Mouse (Mus musculus) embryonic stem cell, embryonic (primary cell): Measurements from ENCODE around the gene Osbpl11.
"Not testable (repeated sequence)": the region's sequence is repeated elsewhere in the genome, so short reads cannot be mapped to it uniquely, and the experiment has no call there.

Experiments
- CTCF ChIA-PET, 4 experiments: fragments of 300-600 bp in 2 of 4; fragments of 350-600 bp in 2 of 4; sonication (Branson Sonifier 250); formaldehyde crosslinking; loops; one replicate each; lab custom pipeline; 2022; ENCODE audit warnings: inconsistent platforms in 2 of 4; lab: Charles Lee
- POLR2A ChIA-PET, 4 experiments: fragments of 300-600 bp in 2 of 4; fragments of 350-600 bp in 2 of 4; sonication (Branson Sonifier 250); formaldehyde crosslinking; loops; one replicate each; lab custom pipeline; 2022; ENCODE audit warnings: antibody characterized with exemption in 4 of 4, inconsistent platforms in 1 of 4; lab: Charles Lee

Osbpl11 gene

DNA sequence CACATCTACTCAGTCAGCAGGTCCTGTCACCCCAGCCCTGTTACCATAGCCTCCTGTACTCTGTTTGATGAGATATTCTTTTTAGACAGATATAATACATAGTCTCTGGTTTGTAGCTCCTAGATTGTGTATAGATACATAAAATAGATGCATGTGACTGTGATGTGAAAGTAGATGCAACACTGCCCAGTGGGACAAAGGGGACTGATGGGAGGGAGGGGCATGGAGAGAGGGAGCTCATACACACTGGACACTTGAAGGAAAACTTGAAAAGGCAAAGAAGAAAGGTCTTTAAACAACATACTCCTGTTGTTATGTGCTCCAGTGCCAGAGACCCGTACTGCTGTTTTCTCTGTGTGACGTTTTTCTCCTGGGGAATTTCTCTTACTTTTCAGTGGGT is 7.4 kb downstream of the Osbpl11 start:
- POLR2A ChIA-PET = interaction anchor here in 2 of 4 experiments (0.6 to 2.0 kb wide), 2 partner anchors 14 to 187 kb away, joined by 3 to 7 read pairs; no protein-coding TSS in a partner anchor
- CTCF ChIA-PET = no interaction called here

DNA sequence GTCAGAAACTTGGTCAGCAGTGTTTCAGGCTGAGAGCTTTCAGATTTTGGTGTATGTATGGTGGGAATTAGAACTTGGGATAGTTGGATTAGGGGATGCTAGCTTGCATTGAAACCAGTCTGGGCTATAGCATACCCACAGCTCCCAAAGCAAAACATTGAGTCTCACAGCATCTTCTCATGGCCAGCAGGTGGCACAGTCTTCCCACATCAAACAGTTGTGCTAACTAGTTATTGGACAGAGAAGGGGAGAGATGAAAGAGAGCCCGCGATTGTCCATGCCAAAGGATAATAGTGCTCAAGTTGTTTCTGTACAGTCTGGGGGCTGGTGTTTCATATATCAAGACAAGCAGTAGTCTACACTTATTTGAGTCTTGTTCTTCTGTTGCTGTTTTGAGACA is 8.8 kb downstream of the Osbpl11 start:
- POLR2A ChIA-PET = interaction anchor here in 2 of 4 experiments (0.7 to 4.1 kb wide), 3 partner anchors 9 to 511 kb away, joined by 3 to 25 read pairs (median 7); partner anchors contain the start of gene Osbpl11 (in 2 of the 2)

GRCm38 (mm10) chr16:33195686-33196313 is 10.9 kb downstream of the Osbpl11 start:
- ChIA-PET POLR2A (interaction anchor here (0.6 to 4.1 kb wide), 12 partner anchors 11 to 140 kb away, joined by 3 to 25 read pairs (median 3); partner anchors contain the start of genes Osbpl11 (in 3 of the 4), Iqcg (in 1 of the 4), Lmln (in 1 of the 4) and Rpl35a (in 1 of the 4)), CTCF (interaction anchor here (0.6 to 1.2 kb wide), 10 partner anchors 11 to 544 kb away, joined by 3 to 7 read pairs (median 3); partner anchors contain the start of genes Osbpl11 (in 1 of the 4) and Snx4 (in 1 of the 4))

More for the DNA sequence above, 8.8 kb downstream of the Osbpl11 start:
- CTCF ChIA-PET = interaction anchor here in 3 of 4 experiments (0.5 to 1.3 kb wide), 29 partner anchors 8 to 627 kb away, joined by 3 to 12 read pairs (median 3); partner anchors contain the start of gene Osbpl11 (in 3 of the 3)

GRCm38 (mm10) chr16:33196578-33196977 is 11.7 kb downstream of the Osbpl11 start:
- ChIA-PET POLR2A (interaction anchor here in 2 of 4 experiments (0.9 to 4.1 kb wide), 7 partner anchors 11 to 140 kb away, joined by 3 to 25 read pairs (median 4); partner anchors contain the start of genes Iqcg (in 1 of the 2), Lmln (in 1 of the 2), Osbpl11 (in 1 of the 2) and Rpl35a (in 1 of the 2)), CTCF (interaction anchor here (0.6 to 1.2 kb wide), 7 partner anchors 14 to 543 kb away, joined by 3 to 7 read pairs (median 3); partner anchors contain the start of gene Snx4 (in 1 of the 4))

- ChIA-PET POLR2A (interaction anchor here in 1 of 4 experiments (0.7 kb wide), 1 partner anchor 515 kb away, joined by 3 read pairs; no protein-coding TSS in a partner anchor), CTCF (interaction anchor here in 2 of 4 experiments (0.5 to 1.3 kb wide), 2 partner anchors 10 to 620 kb away, joined by 5 to 7 read pairs; no protein-coding TSS in a partner anchor)
These were observed 15.7 kb downstream of the Osbpl11 start for GRCm38 (mm10) chr16:33200589-33200988.

GRCm38 (mm10) chr16:33210812-33211211 is 25.9 kb downstream of the Osbpl11 start:
- POLR2A ChIA-PET = interaction anchor here (0.6 to 1.2 kb wide), 7 partner anchors 10 to 899 kb away, joined by 3 to 6 read pairs (median 3); no protein-coding TSS in a partner anchor
- CTCF ChIA-PET = interaction anchor here (0.5 to 1.2 kb wide), 14 partner anchors 11 to 385 kb away, joined by 3 to 11 read pairs (median 3); no protein-coding TSS in a partner anchor

DNA sequence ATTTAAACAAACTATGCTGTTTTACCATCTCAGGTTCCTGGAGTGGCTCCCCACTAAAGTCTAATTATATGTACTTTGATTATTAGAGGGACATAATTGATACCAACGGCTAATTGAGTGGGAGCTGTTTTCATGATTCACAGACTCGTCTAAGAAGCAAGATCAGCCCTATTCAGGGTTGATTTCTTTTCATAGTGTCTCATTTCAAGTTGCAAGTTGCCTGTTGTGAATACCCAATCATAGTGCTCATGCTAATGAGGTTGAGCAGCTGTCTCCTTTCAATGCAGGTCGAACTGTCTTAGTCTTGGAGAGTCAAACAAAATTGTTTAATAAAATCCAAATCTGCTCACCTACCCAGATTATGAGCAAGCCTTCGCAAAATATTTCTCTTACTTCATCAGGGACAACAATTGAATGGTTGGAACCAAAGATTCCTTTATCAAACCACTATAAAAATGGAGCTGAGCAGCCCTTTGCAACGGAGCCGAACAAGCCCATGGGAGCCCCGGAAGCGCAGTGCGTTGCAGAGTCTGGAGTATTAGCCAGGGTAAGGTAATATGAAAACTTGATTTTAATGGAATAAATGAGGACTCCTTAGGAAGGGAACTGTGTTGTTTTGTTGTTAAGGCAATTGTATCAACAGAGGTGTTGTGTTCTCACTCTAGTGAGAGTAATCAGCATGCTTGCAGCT is 31.6 kb downstream of the Osbpl11 start:
- ChIA-PET POLR2A (interaction anchor here in 1 of 4 experiments (0.8 kb wide), 1 partner anchor 34 kb away, joined by 3 read pairs; the partner anchor contains the start of gene Snx4), CTCF (interaction anchor here in 1 of 4 experiments (0.5 kb wide), 1 partner anchor 65 kb away, joined by 3 read pairs; no protein-coding TSS in a partner anchor)

DNA sequence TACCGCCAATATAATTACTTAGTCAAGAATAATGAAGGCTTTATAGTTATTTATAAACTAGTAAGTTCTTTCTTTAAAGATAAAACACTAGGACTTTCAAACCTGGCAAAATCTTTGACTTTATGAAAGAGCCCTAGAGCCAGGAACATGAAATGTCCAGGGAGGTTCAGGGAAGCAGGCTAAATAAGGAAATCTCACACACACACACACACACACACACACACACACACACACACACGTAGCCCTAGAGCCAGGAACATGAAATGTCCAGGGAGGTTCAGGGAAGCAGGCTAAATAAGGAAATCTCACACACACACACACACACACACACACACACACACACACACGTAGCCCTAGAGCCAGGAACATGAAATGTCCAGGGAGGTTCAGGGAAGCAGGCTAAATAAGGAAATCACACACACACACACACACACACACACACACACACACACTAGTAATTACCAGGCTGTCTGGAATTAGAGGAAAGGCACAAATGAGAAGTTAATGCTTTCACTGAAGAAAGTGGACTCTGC is 32.7 kb downstream of the Osbpl11 start:
- POLR2A ChIA-PET = interaction anchor here in 1 of 4 experiments (0.6 kb wide), 1 partner anchor 943 kb away, joined by 4 read pairs; no protein-coding TSS in a partner anchor
- CTCF ChIA-PET = not testable (repeated sequence)

GRCm38 (mm10) chr16:33222482-33222881 is 37.6 kb downstream of the Osbpl11 start:
- POLR2A ChIA-PET = interaction anchor here in 2 of 4 experiments (0.8 to 1.4 kb wide), 5 partner anchors 8 to 22 kb away, joined by 3 to 4 read pairs (median 3); no protein-coding TSS in a partner anchor
- CTCF ChIA-PET = interaction anchor here in 1 of 4 experiments (0.6 kb wide), 1 partner anchor 26 kb away, joined by 3 read pairs; no protein-coding TSS in a partner anchor

- ChIA-PET POLR2A (no interaction called here), CTCF (interaction anchor here in 2 of 4 experiments (0.6 to 1.4 kb wide), 2 partner anchors 14 to 336 kb away, joined by 3 to 5 read pairs; no protein-coding TSS in a partner anchor)
These were observed 39.5 kb downstream of the Osbpl11 start for GRCm38 (mm10) chr16:33224381-33224780.

- ChIA-PET POLR2A (interaction anchor here in 2 of 4 experiments (1.1 to 2.3 kb wide), 5 partner anchors 8 to 20 kb away, joined by 3 to 8 read pairs (median 3); no protein-coding TSS in a partner anchor), CTCF (no interaction called here)
These were observed 49.3 kb downstream of the Osbpl11 start for GRCm38 (mm10) chr16:33234128-33234527.

DNA sequence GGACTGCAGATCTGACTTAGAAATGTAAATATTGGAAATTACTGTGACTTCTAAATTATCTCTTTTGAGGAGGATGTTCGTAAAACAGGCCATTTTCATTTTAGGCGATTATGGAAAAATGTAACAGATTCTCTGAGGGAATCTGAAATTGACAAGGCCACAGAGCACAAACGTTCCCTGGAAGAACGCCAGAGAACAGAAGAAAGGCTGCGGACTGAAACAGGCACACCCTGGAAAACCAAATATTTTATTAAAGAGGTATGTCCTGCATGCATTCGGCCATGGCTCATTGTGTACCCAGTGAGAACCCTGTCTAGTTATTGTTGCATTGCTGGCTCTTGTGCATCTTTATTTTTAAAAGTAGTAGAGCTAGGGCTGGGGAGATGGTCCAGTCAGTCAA is 51.3 kb downstream of the Osbpl11 start:
- ChIA-PET CTCF (no interaction called here), POLR2A (interaction anchor here in 1 of 4 experiments (0.6 kb wide), 1 partner anchor 806 kb away, joined by 8 read pairs; the partner anchor contains the start of gene Pcyt1a)

- CTCF ChIA-PET = no interaction called here
- POLR2A ChIA-PET = interaction anchor here in 1 of 4 experiments (1.1 to 1.8 kb wide), 2 partner anchors 11 to 17 kb away, joined by 3 to 6 read pairs; no protein-coding TSS in a partner anchor
These were observed 54.4 kb downstream of the Osbpl11 start for GRCm38 (mm10) chr16:33239305-33239704.

DNA sequence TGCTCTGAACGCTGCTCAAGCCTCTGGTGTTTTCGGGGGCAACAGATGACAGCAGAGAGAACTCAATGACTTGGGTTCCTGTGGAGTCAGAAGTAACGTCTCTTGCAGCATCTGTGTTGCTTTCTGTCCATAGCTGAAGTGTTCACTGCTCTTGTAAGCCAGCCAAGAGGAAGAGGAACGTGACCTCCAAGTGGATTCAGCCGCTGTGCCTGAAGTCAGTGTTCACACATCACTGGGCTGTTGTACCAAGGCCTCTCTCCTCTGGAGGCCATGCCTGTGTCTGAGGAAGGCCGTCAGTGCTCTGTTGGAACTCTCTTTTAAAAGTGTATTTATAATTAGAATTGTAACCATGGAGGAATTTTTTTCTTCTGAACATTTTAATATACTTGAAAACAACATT is 57.2 kb downstream of the Osbpl11 start:
- CTCF ChIA-PET = no interaction called here
- POLR2A ChIA-PET = interaction anchor here in 2 of 4 experiments (0.6 to 1.5 kb wide), 3 partner anchors 9 to 680 kb away, joined by 3 to 7 read pairs (median 3); partner anchors contain the start of genes Osbpl11 (in 1 of the 2) and Snx4 (in 1 of the 2)

- POLR2A ChIA-PET = interaction anchor here in 3 of 4 experiments (0.5 to 2.1 kb wide), 9 partner anchors 12 to 68 kb away, joined by 3 to 10 read pairs (median 3); partner anchors contain the start of gene Osbpl11 (in 1 of the 3)
- CTCF ChIA-PET = interaction anchor here in 3 of 4 experiments (0.5 to 1.6 kb wide), 8 partner anchors 9 to 705 kb away, joined by 3 to 8 read pairs (median 3); no protein-coding TSS in a partner anchor
These were observed 59.3 kb downstream of the Osbpl11 start for GRCm38 (mm10) chr16:33244136-33244691.

GRCm38 (mm10) chr16:33244933-33245470 is 60.1 kb downstream of the Osbpl11 start:
- CTCF ChIA-PET = interaction anchor here in 2 of 4 experiments (0.6 to 1.3 kb wide), 5 partner anchors 8 to 584 kb away, joined by 3 to 6 read pairs (median 3); no protein-coding TSS in a partner anchor
- POLR2A ChIA-PET = interaction anchor here in 3 of 4 experiments (0.7 to 2.7 kb wide), 11 partner anchors 8 to 273 kb away, joined by 3 to 10 read pairs (median 3); partner anchors contain the start of genes Iqcg (in 1 of the 3), Osbpl11 (in 1 of the 3) and Rpl35a (in 1 of the 3)
